Mouse (Mus musculus) frontal cortex, postnatal 14 days (tissue): ENCODE data around the gene Baiap3.
"Not testable (repeated sequence)": the region's sequence is repeated elsewhere in the genome, so short reads cannot be mapped to it uniquely, and the experiment has no call there.

ENCODE experiments used
- DNase-seq, 2 experiments: peaks; one replicate each; pipeline ENCODE4 v3.0.0; 2022; ENCODE audit warnings: low spot score in 2 of 2

Baiap3 gene

GRCm38 (mm10) chr17:25248033-25248750, 8.0 kb downstream of the Baiap3 start:
- no peak for DNase-seq

GRCm38 (mm10) chr17:25244239-25244638, 11.9 kb downstream of the Baiap3 start:
- DNase-seq, result no peak

GRCm38 (mm10) chr17:25243131-25243780, 12.9 kb downstream of the Baiap3 start:
- no peak for DNase-seq

GRCm38 (mm10) chr17:25239695-25240636, 16.2 kb downstream of the Baiap3 start, which contains the start of the genes Gnptg and Tsr3:
TSS of gene Gnptg (minus strand) at chr17:25240124.
TSS of gene Tsr3 (plus strand) at chr17:25240170.
- peak; percentile 72 to 81 for DNase-seq

GRCm38 (mm10) chr17:25235635-25236034, 20.5 kb downstream of the Baiap3 start:
- no peak for DNase-seq

GRCm38 (mm10) chr17:25231621-25232020, 24.5 kb downstream of the Baiap3 start:
- not testable (repeated sequence) for DNase-seq

GRCm38 (mm10) chr17:25230700-25231099, 25.5 kb downstream of the Baiap3 start:
- DNase-seq, result no peak

- DNase-seq, result not testable (repeated sequence)
Measured at GRCm38 (mm10) chr17:25230014-25230655, 26.0 kb downstream of the Baiap3 start.

- no peak for DNase-seq
Measured at GRCm38 (mm10) chr17:25227991-25228390, 28.2 kb downstream of the Baiap3 start.

- DNase-seq, result no peak
Measured at GRCm38 (mm10) chr17:25225659-25226058, 30.5 kb downstream of the Baiap3 start.

GRCm38 (mm10) chr17:25224586-25225222, 31.5 kb downstream of the Baiap3 start:
- DNase-seq, result no peak

GRCm38 (mm10) chr17:25222951-25223601, 33.1 kb downstream of the Baiap3 start:
- no peak for DNase-seq

- not testable (repeated sequence) for DNase-seq
Measured at GRCm38 (mm10) chr17:25222504-25222940, 33.6 kb downstream of the Baiap3 start.

- no peak for DNase-seq
Measured at GRCm38 (mm10) chr17:25221821-25222503, 34.2 kb downstream of the Baiap3 start.

- no peak for DNase-seq
Measured at GRCm38 (mm10) chr17:25220746-25221145, 35.4 kb downstream of the Baiap3 start.

GRCm38 (mm10) chr17:25219492-25220295, 36.5 kb downstream of the Baiap3 start:
- no peak for DNase-seq

- no peak for DNase-seq
Measured at GRCm38 (mm10) chr17:25218967-25219366, 37.2 kb downstream of the Baiap3 start.

- no peak for DNase-seq
Measured at GRCm38 (mm10) chr17:25215431-25215830, 40.7 kb downstream of the Baiap3 start.

GRCm38 (mm10) chr17:25211705-25212104, 44.5 kb downstream of the Baiap3 start:
- no peak for DNase-seq
